Mouse (Mus musculus) olfactory bulb, adult 2 months (tissue): ENCODE results near the gene Qsox1.

Experiments used
- CTCF ChIP-seq: fragments of 200-500 bp; IDR thresholded peaks from 2 replicates; pipeline ENCODE4 v1.5.1; 2012; ENCODE audit warnings: low read depth, mild to moderate bottlenecking, low read length, moderate library complexity; ENCODE audit not compliant: insufficient read depth
- POLR2A ChIP-seq: fragments of 200-500 bp; IDR thresholded peaks from 2 replicates; pipeline ENCODE4 v1.6.1; 2012; ENCODE audit warnings: mild to moderate bottlenecking, low read depth, low read length, moderate library complexity; ENCODE audit not compliant: insufficient read depth

DNA sequence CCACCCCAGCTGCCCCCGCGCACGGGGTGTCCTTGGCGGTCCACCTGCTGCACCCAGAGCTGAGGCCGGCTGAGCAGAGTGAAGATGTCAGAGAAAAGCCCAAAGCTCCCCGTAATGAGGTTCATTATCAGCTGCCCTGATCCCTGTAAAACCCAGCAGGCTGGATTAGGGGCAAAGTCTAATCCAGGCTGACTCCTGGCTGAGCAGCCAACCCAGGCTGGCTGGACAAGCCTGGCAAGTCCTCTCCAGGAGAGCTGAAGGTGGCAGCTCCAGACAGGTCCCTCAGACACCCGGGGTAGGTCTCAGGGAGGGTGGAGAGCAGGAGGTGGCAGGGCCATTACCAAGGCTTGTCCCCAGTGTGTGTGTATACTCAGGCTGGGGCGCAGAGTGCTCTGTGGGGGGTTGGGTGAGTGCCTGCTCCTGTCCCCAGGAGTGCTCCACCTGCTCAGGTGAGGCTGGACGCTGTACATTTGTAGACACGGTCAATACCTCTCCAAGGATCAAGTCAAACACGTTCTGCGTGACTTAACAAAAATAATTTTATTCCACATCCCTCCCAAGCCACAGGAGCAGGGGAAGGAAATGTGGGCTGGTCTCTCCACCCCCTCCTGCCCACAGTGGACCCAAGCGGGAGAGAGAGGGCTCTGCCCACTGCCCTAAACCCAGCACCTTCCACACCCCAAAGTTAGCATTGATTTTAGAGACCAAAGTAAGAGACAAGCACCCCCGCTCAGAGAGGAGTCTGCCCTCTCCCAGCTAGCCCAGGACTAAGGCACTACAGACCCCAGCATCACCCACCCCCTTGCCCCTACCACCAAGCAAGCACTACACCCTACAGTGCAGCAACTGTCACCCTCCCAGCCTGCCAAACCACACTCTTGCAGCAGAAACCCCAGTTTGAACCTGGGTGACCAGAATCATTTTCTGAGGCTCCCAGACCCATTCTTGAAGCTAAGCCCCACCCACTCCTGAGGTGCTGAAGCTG lies 34.8 kb downstream of the Qsox1 start:
- TF ChIP-seq CTCF (no peak), POLR2A (no peak)
